Mouse (Mus musculus) MEL (cell line): ENCODE measurements around the gene Vav3.

Experiments
- CTCF ChIP-seq, 3 experiments: IDR thresholded peaks in 2 of 3; conservative IDR thresholded peaks in 1 of 3; 2 replicates each; pipeline ENCODE4 v1.5.1; 2011 to 2012; ENCODE audit warnings: low read length in 3 of 3, low read depth in 2 of 3, mild to moderate bottlenecking in 2 of 3, improper control_type of control experiment in 1 of 3, inconsistent platforms in 1 of 3, mixed read lengths in 1 of 3, moderate library complexity in 1 of 3; ENCODE audit not compliant: control insufficient read depth in 1 of 3, insufficient read depth in 1 of 3, poor library complexity in 1 of 3, severe bottlenecking in 1 of 3
- HCFC1 ChIP-seq: IDR thresholded peaks from 2 replicates; pipeline ENCODE4 v1.6.1; 2012; ENCODE audit warnings: low read depth, mild to moderate bottlenecking, inconsistent platforms, low read length, improper control_type of control experiment, moderate library complexity
- KAT2A ChIP-seq: conservative IDR thresholded peaks from 2 replicates; pipeline ENCODE4 v1.6.1; 2012; ENCODE audit warnings: low read depth, low read length, improper control_type of control experiment, inconsistent platforms
- MAFK ChIP-seq: IDR thresholded peaks from 2 replicates; pipeline ENCODE4 v1.6.1; 2011; ENCODE audit warnings: low read depth, mild to moderate bottlenecking, low read length, improper control_type of control experiment, borderline replicate concordance
- POLR2A ChIP-seq, 2 experiments: IDR thresholded peaks; 2 replicates each; pipeline ENCODE4 v1.6.1; 2011 to 2012; ENCODE audit warnings: low read length in 2 of 2, mild to moderate bottlenecking in 2 of 2, control low read depth in 1 of 2, improper control_type of control experiment in 1 of 2, low read depth in 1 of 2, moderate library complexity in 1 of 2; ENCODE audit not compliant: control insufficient read depth in 1 of 2, insufficient read depth in 1 of 2, poor library complexity in 1 of 2
- SIN3A ChIP-seq: IDR thresholded peaks from 2 replicates; pipeline ENCODE4 v1.6.1; 2012; ENCODE audit warnings: low read length, improper control_type of control experiment, inconsistent platforms
- TCF12 ChIP-seq: IDR thresholded peaks from 2 replicates; pipeline ENCODE4 v1.6.1; 2014; ENCODE audit warnings: low read depth, mild to moderate bottlenecking, inconsistent platforms, low read length, improper control_type of control experiment, moderate library complexity
- ZNF384 ChIP-seq: IDR thresholded peaks from 2 replicates; pipeline ENCODE4 v1.6.1; 2012; ENCODE audit warnings: low read depth, mild to moderate bottlenecking, inconsistent platforms, low read length, improper control_type of control experiment

- TF ChIP-seq POLR2A (IDR thresholded peaks at IDR 0.05; ENCODE audit: control insufficient read depth in 1 of 2, insufficient read depth in 1 of 2, low read depth in 1 of 2, low read length in 2 of 2, poor library complexity in 1 of 2): no peak
- no peak for TF ChIP-seq SIN3A
- no peak for TF ChIP-seq CTCF (IDR thresholded peaks at IDR 0.05 in 2 of 3, conservative IDR thresholded peaks at IDR 0.05 in 1 of 3; ENCODE audit: control insufficient read depth in 1 of 3, insufficient read depth in 1 of 3, low read depth in 2 of 3, low read length in 3 of 3, poor library complexity in 1 of 3, severe bottlenecking in 1 of 3)
- no peak for TF ChIP-seq TCF12
- TF ChIP-seq MAFK: no peak
- TF ChIP-seq KAT2A: no peak
- no peak for TF ChIP-seq HCFC1
- no peak for TF ChIP-seq ZNF384
Measured at GRCm38 (mm10) chr3:109469465-109469864, 129.0 kb downstream of the Vav3 start.
